Mouse (Mus musculus): Measurements from ENCODE around the gene Trappc5. TPM values are rescaled to one million over a fixed set of nuclear protein-coding genes. Genes with fewer than 3 reads are reported as not detected.

Gene Trappc5
- total RNA-seq, 2 experiments from 2014 or later = 19.4 to 20.2 TPM

Other genes with a start within 250 kb of the Trappc5 start
- gene Pex11g, start 208.6 kb upstream of the Trappc5 start, total RNA-seq (2021) = 1 to 10 TPM; 4.4 to 5.5 TPM
- gene Tex45, start 205.4 kb upstream of the Trappc5 start, total RNA-seq (2021) = under 1 TPM in 1 of 2 experiments, not detected in 1; 0.17 TPM
- gene Zfp358, start 183.2 kb upstream of the Trappc5 start, total RNA-seq (2021) = 10 to 100 TPM; 25.7 to 27.2 TPM
- 10 to 100 TPM; 27.1 to 28.3 TPM for gene Mcoln1, start 175.8 kb upstream of the Trappc5 start, total RNA-seq (2021)
- gene Pnpla6, start 160.9 kb upstream of the Trappc5 start, total RNA-seq (2021) = 10 to 100 TPM; 12.9 to 13.8 TPM
- gene C330021F23Rik, start 108.3 kb upstream of the Trappc5 start, total RNA-seq (2021) = under 1 TPM; 0.30 to 0.91 TPM
- 1 to 10 TPM; 1.1 to 1.9 TPM for gene Camsap3, start 89.0 kb upstream of the Trappc5 start, total RNA-seq (2021)
- gene Xab2, start 55.0 kb upstream of the Trappc5 start, total RNA-seq (2021) = 10 to 100 TPM; 18.8 to 21.5 TPM
- 10 to 100 TPM; 69.8 to 76.2 TPM for gene Pet100, start 54.8 kb upstream of the Trappc5 start, total RNA-seq (2021)
- not detected for gene Pcp2, start 50.8 kb upstream of the Trappc5 start, total RNA-seq (2021)
- gene Stxbp2, start 45.3 kb upstream of the Trappc5 start, total RNA-seq (2021) = 10 to 100 TPM; 13.9 to 14.0 TPM
- gene Retn, start 20.5 kb upstream of the Trappc5 start, total RNA-seq (2021) = under 1 TPM; 0.31 to 0.40 TPM
- gene Mcemp1, start 10.5 kb upstream of the Trappc5 start, total RNA-seq (2021) = under 1 TPM; 0.17 to 0.40 TPM
- gene Fcor, start 3.9 kb upstream of the Trappc5 start, total RNA-seq (2021) = 1 to 10 TPM; 1.3 to 1.6 TPM
- gene Fcer2a, start 17.9 kb downstream of the Trappc5 start, total RNA-seq (2021) = under 1 TPM; 0.24 to 0.50 TPM
- under 1 TPM; 0.67 to 0.89 TPM for gene Clec4g, start 44.4 kb downstream of the Trappc5 start, total RNA-seq (2021)
- not detected for gene Cd209a, start 72.7 kb downstream of the Trappc5 start, total RNA-seq (2021)
- gene Cd209e, start 178.0 kb downstream of the Trappc5 start, total RNA-seq (2021) = not detected
- gene Cd209d, start 202.3 kb downstream of the Trappc5 start, total RNA-seq (2021) = not detected